Mouse (Mus musculus) myocyte (in vitro differentiated cells): ENCODE data around the gene Rimklb. TPM values are rescaled to one million over a fixed set of nuclear protein-coding genes. Genes with fewer than 3 reads are reported as not detected.
"Not testable (repeated sequence)": the region's sequence is repeated elsewhere in the genome, so short reads cannot be mapped to it uniquely, and the experiment has no call there.

ENCODE experiments used
- H3K27me3 ChIP-seq: one replicate; pipeline ENCODE4 v1.6.1; 2011; ENCODE audit not compliant: control insufficient read depth, insufficient read depth, insufficient read length
- H3K36me3 ChIP-seq: one replicate; pipeline ENCODE4 v1.6.1; 2011; ENCODE audit not compliant: control insufficient read depth, insufficient read depth
- H3K4me2 ChIP-seq: one replicate; pipeline ENCODE4 v1.6.1; 2011; ENCODE audit warnings: low read depth, control low read depth
- H3K4me3 ChIP-seq: one replicate; pipeline ENCODE4 v1.5.1; 2011; ENCODE audit warnings: mild to moderate bottlenecking, control low read depth, moderate library complexity
- H3K79me2 ChIP-seq: one replicate; pipeline ENCODE4 v1.6.1; 2011; ENCODE audit not compliant: control insufficient read depth, insufficient read depth
- H3ac ChIP-seq: one replicate; pipeline ENCODE4 v1.6.1; 2011; ENCODE audit not compliant: control insufficient read depth, insufficient read length
- CEBPB ChIP-seq: IDR thresholded peaks from 2 replicates; pipeline ENCODE4 v1.6.1; 2011; ENCODE audit warnings: mild to moderate bottlenecking, moderate library complexity; ENCODE audit not compliant: poor library complexity, insufficient read depth, severe bottlenecking
- E2F4 ChIP-seq: IDR thresholded peaks from one replicate; pipeline ENCODE4 v1.6.1; 2011; ENCODE audit warnings: mild to moderate bottlenecking, control low read depth, moderate library complexity; ENCODE audit not compliant: insufficient read depth
- MAX ChIP-seq: IDR thresholded peaks from one replicate; pipeline ENCODE4 v1.6.1; 2011; ENCODE audit warnings: low read depth, mild to moderate bottlenecking, control low read depth
- MYOD1 ChIP-seq, 3 experiments: IDR thresholded peaks; one replicate each; pipeline ENCODE4 v1.6.1; 2011; ENCODE audit warnings: control low read depth in 2 of 3, low read depth in 2 of 3, mild to moderate bottlenecking in 2 of 3, moderate library complexity in 1 of 3; ENCODE audit not compliant: insufficient read length in 2 of 3, control insufficient read depth in 1 of 3
- MYOG ChIP-seq, 3 experiments: IDR thresholded peaks; one replicate each; pipeline ENCODE4 v1.6.1; 2011; ENCODE audit warnings: control low read depth in 2 of 3, low read depth in 2 of 3, mild to moderate bottlenecking in 2 of 3; ENCODE audit not compliant: insufficient read length in 2 of 3, control insufficient read depth in 1 of 3, insufficient read depth in 1 of 3
- POLR2A ChIP-seq: IDR thresholded peaks from one replicate; pipeline ENCODE4 v1.6.1; 2011; ENCODE audit warnings: low read depth, mild to moderate bottlenecking, control low read depth, moderate library complexity; ENCODE audit not compliant: insufficient read length
- POLR2AphosphoS2 ChIP-seq: IDR thresholded peaks from one replicate; pipeline ENCODE4 v1.6.1; 2011; ENCODE audit warnings: low read depth, control low read depth; ENCODE audit not compliant: insufficient read length
- REST ChIP-seq: IDR thresholded peaks from one replicate; pipeline ENCODE4 v1.6.1; 2011; ENCODE audit warnings: mild to moderate bottlenecking, control low read depth, moderate library complexity; ENCODE audit not compliant: insufficient read depth, insufficient read length
- SRF ChIP-seq: IDR thresholded peaks from one replicate; pipeline ENCODE4 v1.6.1; 2011; ENCODE audit warnings: low read depth; ENCODE audit not compliant: control insufficient read depth, insufficient read length
- TCF12 ChIP-seq: IDR thresholded peaks from one replicate; pipeline ENCODE4 v1.6.1; 2011; ENCODE audit warnings: mild to moderate bottlenecking, control low read depth; ENCODE audit not compliant: poor library complexity, insufficient read depth, severe bottlenecking
- TCF3 ChIP-seq: IDR thresholded peaks from one replicate; pipeline ENCODE4 v1.6.1; 2011; ENCODE audit warnings: low read depth, control low read depth; ENCODE audit not compliant: insufficient read length
- USF1 ChIP-seq: IDR thresholded peaks from one replicate; pipeline ENCODE4 v1.6.1; 2011; ENCODE audit warnings: low read depth, mild to moderate bottlenecking, control low read depth, moderate library complexity
- polyA plus RNA-seq: library from polyadenylated mRNA; unstranded; fragments of >200 nt; fragmentation: generic; extraction: Trizol; gene quantifications from one replicate; pipeline ENCODE4 v1.2.1, GENCODE M21; 2012; ENCODE audit warnings: missing spikeins

The Rimklb gene
- polyA plus RNA-seq, 1 experiment, result not detected

DNA sequence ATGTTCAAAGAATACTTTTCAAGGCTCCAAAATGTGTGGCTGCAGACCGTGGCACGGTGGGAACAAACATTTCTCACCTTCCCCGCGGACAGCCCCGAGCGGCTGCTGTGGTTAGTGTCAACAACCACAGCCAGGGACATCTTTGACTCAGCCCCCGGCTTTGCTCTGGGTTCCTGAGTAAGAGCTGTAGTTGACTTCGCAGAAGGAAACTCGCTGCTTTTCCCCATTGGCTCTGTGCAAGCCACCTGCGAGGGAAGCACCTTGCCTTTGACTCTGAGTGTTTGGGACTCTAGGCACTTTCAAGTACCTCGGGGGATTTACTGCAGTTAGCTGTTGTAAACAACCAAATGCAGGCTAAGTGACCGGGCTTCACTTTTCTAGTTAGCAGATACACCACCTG lies 29.0 kb upstream of the Rimklb start:
- TF ChIP-seq CEBPB (no peak), E2F4 (no peak), POLR2AphosphoS2 (no peak)
- H3K27me3 ChIP-seq, result no peaks in the 10 kb centered on the region
- no peak overlapping the region for H3K4me2 ChIP-seq

DNA sequence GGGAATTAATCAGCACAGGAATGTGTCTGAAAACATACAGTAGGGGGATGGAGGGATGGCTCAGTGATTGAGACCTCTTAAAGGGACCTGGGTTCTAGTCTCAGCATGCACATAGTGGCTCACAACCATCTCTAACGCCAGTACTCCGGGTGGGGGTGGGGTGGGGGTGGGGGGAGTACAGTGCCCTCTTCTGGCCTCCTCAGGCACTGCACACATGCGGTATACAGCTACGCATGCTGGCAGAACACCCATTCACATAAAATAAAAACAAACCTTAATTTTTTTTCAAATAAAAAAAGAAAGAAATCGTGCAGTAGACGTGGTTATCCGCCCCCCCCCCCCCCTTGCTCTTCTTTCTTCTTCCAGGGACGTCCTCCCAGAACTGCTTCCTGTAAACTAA lies 24.7 kb upstream of the Rimklb start:
- H3K27me3 ChIP-seq, result no peaks in the 10 kb centered on the region
- no peak overlapping the region for H3K4me2 ChIP-seq
- H3ac ChIP-seq, result no peak overlapping the region
- H3K4me3 ChIP-seq, result no peak overlapping the region
- no peaks in the 10 kb centered on the region for H3K79me2 ChIP-seq
- TF ChIP-seq POLR2A (no peak), MYOG (IDR thresholded peaks at IDR 0.05; ENCODE audit: control insufficient read depth in 1 of 3, insufficient read depth in 1 of 3, insufficient read length in 2 of 3, low read depth in 2 of 3) (no peak), TCF12 (no peak), REST (no peak), CEBPB (no peak), USF1 (no peak), SRF (no peak), TCF3 (no peak), MAX (no peak), POLR2AphosphoS2 (no peak), MYOD1 (IDR thresholded peaks at IDR 0.05; ENCODE audit: control insufficient read depth in 1 of 3, insufficient read length in 2 of 3, low read depth in 2 of 3) (no peak), E2F4 (no peak)
- H3K36me3 ChIP-seq, result no peaks in the 10 kb centered on the region

More for the DNA sequence above, 29.0 kb upstream of the Rimklb start:
- Histone ChIP-seq H3K36me3 (no peaks in the 10 kb centered on the region), H3K79me2 (no peaks in the 10 kb centered on the region), H3ac (no peak overlapping the region), H3K4me3 (no peak overlapping the region)

DNA sequence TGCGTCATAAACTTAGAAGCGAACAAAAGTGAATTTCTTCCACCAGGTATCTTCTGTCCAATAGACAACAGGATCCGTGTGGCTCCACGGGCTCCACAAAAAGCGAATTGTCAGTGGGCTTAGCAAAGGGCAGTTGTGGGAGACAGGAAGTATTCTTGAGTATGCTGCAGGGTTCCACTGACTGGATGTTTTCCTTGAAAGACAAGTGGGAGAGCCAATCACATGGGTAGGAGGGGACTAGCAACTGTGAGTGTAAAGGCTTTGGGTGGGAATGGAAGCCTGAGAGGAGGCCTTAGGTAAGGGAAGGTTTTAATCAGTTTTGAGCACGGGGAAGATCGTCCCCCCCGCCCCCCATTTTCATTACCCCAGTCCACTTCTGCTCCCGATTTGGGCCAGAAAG lies 24.0 kb upstream of the Rimklb start:
- H3K4me3 ChIP-seq, result no peak overlapping the region
- no peaks in the 10 kb centered on the region for H3K36me3 ChIP-seq
- no peak for TF ChIP-seq CEBPB
- TF ChIP-seq MAX, result no peak
- H3K27me3 ChIP-seq, result no peaks in the 10 kb centered on the region
- no peak overlapping the region for H3ac ChIP-seq
- H3K79me2 ChIP-seq, result no peaks in the 10 kb centered on the region
- H3K4me2 ChIP-seq, result no peak overlapping the region

DNA sequence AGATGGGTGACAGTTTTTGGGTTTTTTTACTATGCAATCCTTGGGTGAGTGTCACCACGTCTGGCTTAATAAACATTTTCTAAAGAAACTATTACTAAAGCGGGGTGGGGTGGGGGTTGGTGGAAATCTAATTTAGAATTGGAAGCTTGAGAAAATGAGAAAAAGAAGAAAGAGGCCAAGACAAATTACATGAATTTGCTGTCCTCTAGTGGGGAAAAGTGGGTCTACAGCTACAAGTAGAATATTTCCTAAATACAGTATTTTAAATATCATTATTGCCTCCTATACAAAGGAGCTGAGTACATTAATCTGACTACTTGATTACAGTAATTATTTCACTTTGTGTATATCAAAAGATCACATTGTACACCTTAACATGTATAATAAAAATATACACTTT lies 20.8 kb upstream of the Rimklb start:
- Histone ChIP-seq H3K36me3 (no peaks in the 10 kb centered on the region), H3ac (no peak overlapping the region), H3K27me3 (no peaks in the 10 kb centered on the region), H3K79me2 (no peaks in the 10 kb centered on the region), H3K4me2 (no peak overlapping the region), H3K4me3 (no peak overlapping the region)
- no peak for TF ChIP-seq MAX
- no peak for TF ChIP-seq MYOD1 (IDR thresholded peaks at IDR 0.05; ENCODE audit: control insufficient read depth in 1 of 3, insufficient read length in 2 of 3, low read depth in 2 of 3)
- TF ChIP-seq POLR2AphosphoS2, result no peak
- no peak for TF ChIP-seq USF1
- no peak for TF ChIP-seq CEBPB
- no peak for TF ChIP-seq E2F4
- no peak for TF ChIP-seq POLR2A
- TF ChIP-seq SRF, result no peak
- TF ChIP-seq TCF3, result no peak
- no peak for TF ChIP-seq MYOG (IDR thresholded peaks at IDR 0.05; ENCODE audit: control insufficient read depth in 1 of 3, insufficient read depth in 1 of 3, insufficient read length in 2 of 3, low read depth in 2 of 3)
- TF ChIP-seq REST, result no peak
- TF ChIP-seq TCF12, result no peak

DNA sequence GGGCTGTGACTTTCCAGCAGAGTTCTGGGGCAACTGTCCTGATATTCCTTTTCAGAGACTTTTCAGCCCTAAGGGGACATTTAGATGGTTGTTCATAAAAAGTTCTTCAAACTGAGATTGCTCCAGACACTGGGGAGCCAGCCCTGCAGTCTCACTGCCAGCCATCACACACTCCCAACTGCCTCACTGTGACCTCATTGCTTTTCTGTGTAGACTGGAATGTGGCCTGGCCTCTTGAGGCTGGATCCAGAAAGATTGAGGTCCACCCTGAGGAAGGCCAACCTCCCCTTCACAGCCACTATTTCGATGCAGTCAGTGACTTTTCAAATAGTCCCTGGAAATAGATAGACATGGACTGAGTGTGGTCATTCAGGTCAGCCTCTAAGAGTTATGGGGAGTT lies 19.1 kb upstream of the Rimklb start:
- H3ac ChIP-seq, result no peak overlapping the region
- H3K4me2 ChIP-seq, result no peak overlapping the region
- H3K4me3 ChIP-seq, result no peak overlapping the region
- TF ChIP-seq MYOG (IDR thresholded peaks at IDR 0.05; ENCODE audit: control insufficient read depth in 1 of 3, insufficient read depth in 1 of 3, insufficient read length in 2 of 3, low read depth in 2 of 3) (no peak), TCF3 (no peak), E2F4 (no peak), REST (no peak), MYOD1 (IDR thresholded peaks at IDR 0.05; ENCODE audit: control insufficient read depth in 1 of 3, insufficient read length in 2 of 3, low read depth in 2 of 3) (no peak), SRF (no peak)
- H3K27me3 ChIP-seq, result no peaks in the 10 kb centered on the region
- H3K36me3 ChIP-seq, result no peaks in the 10 kb centered on the region
- H3K79me2 ChIP-seq, result no peaks in the 10 kb centered on the region

DNA sequence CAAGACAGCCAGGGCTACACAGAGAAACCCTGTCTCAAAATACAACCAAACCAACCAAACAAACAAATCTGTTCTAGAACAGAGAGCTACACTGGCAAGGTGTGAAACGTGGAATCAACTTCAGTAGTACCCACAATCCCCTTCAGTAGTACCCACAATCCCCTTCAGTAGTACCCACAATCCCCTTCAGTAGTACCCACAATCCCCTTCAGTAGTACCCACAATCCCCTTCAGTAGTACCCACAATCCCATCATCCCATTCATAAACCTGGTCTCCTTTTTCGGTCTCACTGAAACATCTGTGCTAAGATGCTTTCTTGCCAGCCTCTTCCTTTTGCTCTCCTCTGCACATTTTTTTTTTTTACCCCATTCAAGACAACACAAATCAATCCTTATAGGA lies 17.2 kb upstream of the Rimklb start:
- H3K79me2 ChIP-seq, H3K36me3 ChIP-seq, H3ac ChIP-seq, H3K4me3 ChIP-seq, H3K27me3 ChIP-seq, H3K4me2 ChIP-seq: not testable (repeated sequence)
